Mouse (Mus musculus) midbrain, embryonic 16.5 days (tissue): ENCODE data around the gene Spice1. TPM values are rescaled to one million over a fixed set of nuclear protein-coding genes. Genes with fewer than 3 reads are reported as not detected.

Source experiments
- ATAC-seq: fragments of 200-750 bp; cut with Nextera tagmentation; 2 replicates; pipeline ENCODE4 v1.8.0; 2017; ENCODE audit warnings: moderate TSS enrichment
- H3K27ac ChIP-seq: fragments of 300-500 bp; sonication (generic); 2 replicates; pipeline ENCODE4 v1.5.1; 2014; ENCODE audit warnings: mild to moderate bottlenecking, low read length, mixed read lengths
- H3K27me3 ChIP-seq: fragments of 300-500 bp; sonication (generic); 2 replicates; pipeline ENCODE4 v1.6.1; 2014; ENCODE audit warnings: low read depth, low read length, mixed read lengths; ENCODE audit not compliant: control insufficient read depth, insufficient read depth
- H3K36me3 ChIP-seq: fragments of 300-500 bp; sonication (generic); 2 replicates; pipeline ENCODE4 v1.6.1; 2014; ENCODE audit warnings: mild to moderate bottlenecking, low read length, moderate library complexity, mixed read lengths; ENCODE audit not compliant: control insufficient read depth, insufficient read depth
- H3K4me1 ChIP-seq: fragments of 300-500 bp; sonication (generic); 2 replicates; pipeline ENCODE4 v1.6.1; 2014; ENCODE audit warnings: mild to moderate bottlenecking, low read length, mixed read lengths; ENCODE audit not compliant: control insufficient read depth, insufficient read depth
- H3K4me2 ChIP-seq: fragments of 300-500 bp; sonication (generic); 2 replicates; pipeline ENCODE4 v1.6.1; 2014; ENCODE audit warnings: mild to moderate bottlenecking, low read length, mixed read lengths
- H3K4me3 ChIP-seq: fragments of 300-500 bp; sonication (generic); 2 replicates; pipeline ENCODE4 v1.5.1; 2014; ENCODE audit warnings: low read depth, mild to moderate bottlenecking, low read length, moderate library complexity, mixed read lengths
- H3K9ac ChIP-seq: fragments of 300-500 bp; sonication (generic); 2 replicates; pipeline ENCODE4 v1.6.1; 2014; ENCODE audit warnings: low read depth, low read length, mixed read lengths
- H3K9me3 ChIP-seq: fragments of 300-500 bp; sonication (generic); replicated peaks from 2 replicates; pipeline ENCODE4 v1.6.1; 2014; ENCODE audit warnings: mild to moderate bottlenecking, low read length, mixed read lengths; ENCODE audit not compliant: control insufficient read depth, poor library complexity, severe bottlenecking
- WGBS: fragments of 180-500 bp; shearing (Covaris S2); extraction: QIAGEN DNeasy Blood & Tissue Kit; methylation state at CpG from one replicate; pipeline ENCODE4 v1.1.7; 2014; 5-methylcytosine and 5-hydroxymethylcytosine counted together
- polyA plus RNA-seq: library from polyadenylated mRNA; unstranded; fragments of >200 nt; fragmentation: Nextera tagmentation; extraction: Ambion mirVana; gene quantifications from 2 replicates; pipeline ENCODE4 v1.2.1, GENCODE M21; 2015

Spice1 gene
- polyA plus RNA-seq, 1 experiment from 2014 or later = 11.8 TPM

DNA sequence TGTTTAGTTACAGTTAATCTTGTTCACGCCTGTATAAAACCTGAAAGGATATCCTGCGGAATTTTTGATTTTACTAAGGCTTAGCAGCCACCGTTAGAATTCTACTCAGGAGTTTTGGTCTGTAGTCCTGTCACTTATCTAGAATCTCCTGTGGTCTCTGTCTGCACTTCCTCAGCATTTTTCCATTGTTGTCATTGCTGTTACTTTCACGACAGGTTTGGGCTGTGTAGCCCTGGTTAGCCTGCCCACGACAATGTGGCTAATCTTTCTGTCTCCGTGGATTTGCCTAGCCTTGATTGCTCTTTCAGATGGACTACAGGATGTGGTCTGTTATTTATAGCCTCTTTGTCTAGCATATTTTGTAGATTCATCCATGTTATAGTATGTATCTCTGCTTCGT lies 9.4 kb downstream of the Spice1 start:
- 81% methylated on average over 7 of the region's 7 CpGs for WGBS
- no peaks in the 10 kb centered on the region for H3K27me3 ChIP-seq
- no peak overlapping the region for H3K27ac ChIP-seq
- no peaks in the 10 kb centered on the region for H3K9me3 ChIP-seq
- H3K36me3 ChIP-seq = no peaks in the 10 kb centered on the region
- H3K4me1 ChIP-seq = no peaks in the 10 kb centered on the region
- no peak overlapping the region for H3K4me3 ChIP-seq
- H3K9ac ChIP-seq = no peak overlapping the region
- no peak overlapping the region for H3K4me2 ChIP-seq
- ATAC-seq = no peak

- Histone ChIP-seq H3K4me3 (no peak overlapping the region), H3K9ac (no peak overlapping the region), H3K9me3 (no peaks in the 10 kb centered on the region), H3K27ac (no peak overlapping the region), H3K36me3 (no peaks in the 10 kb centered on the region), H3K4me1 (no peaks in the 10 kb centered on the region), H3K27me3 (no peaks in the 10 kb centered on the region), H3K4me2 (no peak overlapping the region)
- WGBS = 78% methylated on average over 4 of the region's 4 CpGs
- ATAC-seq = no peak
Observed at GRCm38 (mm10) chr16:44357571-44358268, 10.8 kb downstream of the Spice1 start.

GRCm38 (mm10) chr16:44361921-44362890 lies 15.3 kb downstream of the Spice1 start:
- H3K36me3 ChIP-seq = peaks cover 2% of the 10 kb centered on the region; the same call in 1 of the 2 replicates
- 87% methylated on average over 10 of the region's 10 CpGs for whole genome bisulfite sequencing
- no peak for ATAC-seq

DNA sequence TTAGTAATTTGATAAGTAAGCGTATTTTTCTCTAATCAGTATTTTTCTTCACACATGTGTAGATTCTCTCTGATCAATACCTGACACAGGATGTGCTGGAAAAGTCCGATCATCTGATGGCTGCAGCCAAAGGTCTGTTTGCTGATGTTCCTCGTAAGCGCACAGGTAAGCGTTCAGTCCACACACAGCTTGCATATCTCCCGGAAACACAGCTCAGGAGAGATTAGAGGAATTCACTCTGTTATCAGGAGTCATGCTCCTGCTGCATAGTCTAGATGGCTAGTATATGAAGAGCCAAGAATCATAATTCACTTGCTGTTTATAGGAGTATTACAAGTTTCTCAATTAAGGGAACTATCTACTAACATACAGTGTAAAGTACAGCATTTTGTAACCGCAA lies 18.6 kb downstream of the Spice1 start:
- Histone ChIP-seq H3K9ac (no peak overlapping the region), H3K4me1 (no peaks in the 10 kb centered on the region), H3K27me3 (no peaks in the 10 kb centered on the region), H3K27ac (no peak overlapping the region), H3K9me3 (no peaks in the 10 kb centered on the region), H3K4me2 (no peak overlapping the region), H3K36me3 (peaks cover 6% of the 10 kb centered on the region), H3K4me3 (no peak overlapping the region)
- no peak for ATAC-seq
- 94% methylated on average over 7 of the region's 7 CpGs for WGBS

More at GRCm38 (mm10) chr16:44361921-44362890, 15.3 kb downstream of the Spice1 start:
- H3K4me1 ChIP-seq = no peaks in the 10 kb centered on the region
- H3K4me2 ChIP-seq = no peak overlapping the region
- no peak overlapping the region for H3K27ac ChIP-seq
- H3K27me3 ChIP-seq = no peaks in the 10 kb centered on the region
- no peaks in the 10 kb centered on the region for H3K9me3 ChIP-seq
- H3K9ac ChIP-seq = no peak overlapping the region
- H3K4me3 ChIP-seq = no peak overlapping the region

- ATAC-seq = no peak
- 95% methylated on average over 4 of the region's 4 CpGs for WGBS
- no peak overlapping the region for H3K4me2 ChIP-seq
- no peaks in the 10 kb centered on the region for H3K27me3 ChIP-seq
- no peaks in the 10 kb centered on the region for H3K4me1 ChIP-seq
- no peaks in the 10 kb centered on the region for H3K9me3 ChIP-seq
- no peak overlapping the region for H3K4me3 ChIP-seq
- H3K36me3 ChIP-seq = peaks cover 6% of the 10 kb centered on the region
- no peak overlapping the region for H3K27ac ChIP-seq
- H3K9ac ChIP-seq = no peak overlapping the region
Observed at GRCm38 (mm10) chr16:44375459-44375858, 28.5 kb downstream of the Spice1 start.

- H3K4me3 ChIP-seq = no peak overlapping the region
- H3K36me3 ChIP-seq = no peaks in the 10 kb centered on the region; the same call in 1 of the 2 replicates
- no peaks in the 10 kb centered on the region for H3K27me3 ChIP-seq
- no peaks in the 10 kb centered on the region for H3K4me1 ChIP-seq
- no peak overlapping the region for H3K9ac ChIP-seq
- H3K9me3 ChIP-seq = no peaks in the 10 kb centered on the region
- no peak overlapping the region for H3K4me2 ChIP-seq
- no peak for ATAC-seq
- no peak overlapping the region for H3K27ac ChIP-seq
- WGBS = 56% methylated on average over 4 of the region's 4 CpGs
Observed at GRCm38 (mm10) chr16:44380006-44380405, 33.1 kb downstream of the Spice1 start.

- no peak for ATAC-seq
- H3K4me2 ChIP-seq = no peak overlapping the region
- no peaks in the 10 kb centered on the region; the same call in 1 of the 2 replicates for H3K36me3 ChIP-seq
- no peak overlapping the region for H3K27ac ChIP-seq
- no peak overlapping the region for H3K4me3 ChIP-seq
- no peak overlapping the region for H3K9ac ChIP-seq
- no peaks in the 10 kb centered on the region for H3K9me3 ChIP-seq
- WGBS = 4% methylated on average over 4 of the region's 5 CpGs
- no peaks in the 10 kb centered on the region for H3K4me1 ChIP-seq
- H3K27me3 ChIP-seq = no peaks in the 10 kb centered on the region
Observed at GRCm38 (mm10) chr16:44381578-44381977, 34.7 kb downstream of the Spice1 start.

DNA sequence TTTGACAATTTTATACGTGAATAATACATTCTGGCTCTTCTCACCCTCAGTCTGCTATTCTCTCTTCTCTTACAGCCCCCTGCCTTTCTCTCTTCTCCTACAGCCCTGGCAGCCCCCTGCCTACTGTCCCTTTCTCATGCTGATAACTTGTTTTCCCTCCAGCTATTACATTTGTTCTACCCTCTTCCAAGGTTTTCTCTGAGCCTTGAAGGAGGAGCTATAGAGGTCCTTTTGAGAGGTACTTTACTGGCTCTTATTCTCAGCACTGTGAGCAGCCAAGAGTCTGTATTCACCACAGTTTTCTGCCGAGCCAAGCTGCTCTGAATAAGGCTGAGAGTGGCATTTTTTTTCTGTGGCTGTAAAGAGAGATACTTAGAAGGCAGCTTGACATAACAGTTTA lies 36.6 kb downstream of the Spice1 start:
- Histone ChIP-seq H3K4me2 (no peak overlapping the region), H3K4me3 (no peak overlapping the region), H3K27me3 (no peaks in the 10 kb centered on the region), H3K9me3 (no peaks in the 10 kb centered on the region), H3K9ac (no peak overlapping the region), H3K36me3 (no peaks in the 10 kb centered on the region), H3K4me1 (no peaks in the 10 kb centered on the region), H3K27ac (peak overlapping the region; percentile 19; the same call in 1 of the 2 replicates)
- ATAC-seq = peak; percentile 79
- 15% methylated on average over 2 of the region's 2 CpGs for whole genome bisulfite sequencing

GRCm38 (mm10) chr16:44384251-44384650 lies 37.3 kb downstream of the Spice1 start:
- no peaks in the 10 kb centered on the region for H3K36me3 ChIP-seq
- no peak overlapping the region for H3K27ac ChIP-seq
- H3K9me3 ChIP-seq = no peaks in the 10 kb centered on the region
- WGBS = 55% methylated on average over 1 of the region's 1 CpGs
- H3K27me3 ChIP-seq = no peaks in the 10 kb centered on the region
- no peak for ATAC-seq
- no peak overlapping the region for H3K9ac ChIP-seq
- no peak overlapping the region for H3K4me2 ChIP-seq
- H3K4me1 ChIP-seq = no peaks in the 10 kb centered on the region
- no peak overlapping the region for H3K4me3 ChIP-seq
